Mouse (Mus musculus) E14TG2a.4 (cell line): ENCODE data around the gene Zfp668.
A peak's percentile ranks its signal among the peaks of the same experiment; 100 is the strongest.

Experiments
- H3K27me3 ChIP-seq: 2 replicates; pipeline ENCODE4 v1.6.1; 2014; ENCODE audit warnings: low read length, control low read depth; ENCODE audit not compliant: insufficient read depth
- H3K36me3 ChIP-seq: 2 replicates; pipeline ENCODE4 v1.6.1; 2014; ENCODE audit warnings: low read length, control low read depth; ENCODE audit not compliant: insufficient read depth
- H3K4me1 ChIP-seq: replicated peaks from 2 replicates; pipeline ENCODE4 v1.6.1; 2014; ENCODE audit warnings: low read depth, low read length, control low read depth
- H3K4me3 ChIP-seq: replicated peaks from 2 replicates; pipeline ENCODE4 v1.5.1; 2014; ENCODE audit warnings: mild to moderate bottlenecking, low read length
- H3K9me3 ChIP-seq: 2 replicates; pipeline ENCODE4 v1.6.1; 2014; ENCODE audit warnings: low read length, control low read depth
- CTCF ChIP-seq: conservative IDR thresholded peaks from 2 replicates; pipeline ENCODE4 v1.5.1; 2014; ENCODE audit warnings: low read length
- NANOG ChIP-seq: IDR thresholded peaks from 2 replicates; pipeline ENCODE4 v1.6.1; 2014; ENCODE audit warnings: borderline replicate concordance, low read length, mixed read lengths
- POU5F1 ChIP-seq: IDR thresholded peaks from 2 replicates; pipeline ENCODE4 v1.6.1; 2014; ENCODE audit warnings: low read length, borderline replicate concordance

Zfp668 gene

GRCm38 (mm10) chr7:127915293-127915692 is 38.7 kb upstream of the Zfp668 start:
- H3K4me1 ChIP-seq: peaks cover 58% of the 10 kb centered on the region
- TF ChIP-seq POU5F1: no peak
- TF ChIP-seq CTCF: no peak
- no peak for TF ChIP-seq NANOG

GRCm38 (mm10) chr7:127912938-127913337 is 36.3 kb upstream of the Zfp668 start:
- no peaks in the 10 kb centered on the region for H3K27me3 ChIP-seq
- peak overlapping the region; percentile 93 for H3K4me3 ChIP-seq
- H3K9me3 ChIP-seq: no peaks in the 10 kb centered on the region
- TF ChIP-seq POU5F1 (no peak), CTCF (no peak), NANOG (no peak)
- peaks cover 51% of the 10 kb centered on the region for H3K4me1 ChIP-seq
- H3K36me3 ChIP-seq: peaks cover 65% of the 10 kb centered on the region

More at GRCm38 (mm10) chr7:127915293-127915692, 38.7 kb upstream of the Zfp668 start:
- no peaks in the 10 kb centered on the region for H3K27me3 ChIP-seq
- H3K36me3 ChIP-seq: peaks cover 59% of the 10 kb centered on the region
- peaks cover 8% of the 10 kb centered on the region for H3K9me3 ChIP-seq
- H3K4me3 ChIP-seq: no peak overlapping the region

GRCm38 (mm10) chr7:127912190-127912871 is 35.7 kb upstream of the Zfp668 start, which contains the start of gene Kat8:
Gene Kat8 (plus strand): TSS chr7:127912516.
- TF ChIP-seq NANOG (no peak), CTCF (no peak)
- Histone ChIP-seq H3K4me1 (peaks cover 45% of the 10 kb centered on the region), H3K9me3 (no peaks in the 10 kb centered on the region), H3K36me3 (peaks cover 66% of the 10 kb centered on the region), H3K4me3 (peak within 1 kb of the TSS; percentile 93), H3K27me3 (no peaks in the 10 kb centered on the region)

- TF ChIP-seq POU5F1 (no peak), CTCF (no peak), NANOG (no peak)
Observed at GRCm38 (mm10) chr7:127908656-127909055, 32.0 kb upstream of the Zfp668 start.

GRCm38 (mm10) chr7:127907939-127908338 is 31.3 kb upstream of the Zfp668 start:
- no peak overlapping the region for H3K4me3 ChIP-seq
- no peaks in the 10 kb centered on the region for H3K9me3 ChIP-seq
- TF ChIP-seq NANOG (no peak), CTCF (no peak), POU5F1 (no peak)
- peaks cover 61% of the 10 kb centered on the region for H3K36me3 ChIP-seq
- H3K4me1 ChIP-seq: peaks cover 32% of the 10 kb centered on the region
- no peaks in the 10 kb centered on the region for H3K27me3 ChIP-seq

More at GRCm38 (mm10) chr7:127908656-127909055, 32.0 kb upstream of the Zfp668 start:
- Histone ChIP-seq H3K36me3 (peaks cover 61% of the 10 kb centered on the region), H3K4me3 (no peak overlapping the region), H3K27me3 (no peaks in the 10 kb centered on the region), H3K4me1 (peaks cover 39% of the 10 kb centered on the region), H3K9me3 (no peaks in the 10 kb centered on the region)

- Histone ChIP-seq H3K9me3 (no peaks in the 10 kb centered on the region), H3K36me3 (peaks cover 44% of the 10 kb centered on the region), H3K27me3 (no peaks in the 10 kb centered on the region), H3K4me1 (peaks cover 31% of the 10 kb centered on the region), H3K4me3 (peak within 1 kb of the TSS; percentile 96)
- no peak for TF ChIP-seq CTCF
- no peak for TF ChIP-seq POU5F1
- TF ChIP-seq NANOG: no peak
Observed at GRCm38 (mm10) chr7:127903971-127904796, 27.6 kb upstream of the Zfp668 start, which contains the start of gene Bckdk. Gene Bckdk (plus strand): TSS chr7:127904082.

GRCm38 (mm10) chr7:127901772-127902171 is 25.1 kb upstream of the Zfp668 start:
- peaks cover 49% of the 10 kb centered on the region for H3K4me1 ChIP-seq
- no peak for TF ChIP-seq NANOG
- TF ChIP-seq POU5F1: no peak
- no peak for TF ChIP-seq CTCF
- H3K9me3 ChIP-seq: no peaks in the 10 kb centered on the region
- H3K4me3 ChIP-seq: no peak overlapping the region
- H3K27me3 ChIP-seq: no peaks in the 10 kb centered on the region
- peaks cover 20% of the 10 kb centered on the region for H3K36me3 ChIP-seq

GRCm38 (mm10) chr7:127899997-127900396 is 23.4 kb upstream of the Zfp668 start:
- H3K9me3 ChIP-seq: no peaks in the 10 kb centered on the region
- H3K4me1 ChIP-seq: peaks cover 50% of the 10 kb centered on the region
- no peak overlapping the region for H3K4me3 ChIP-seq
- H3K27me3 ChIP-seq: no peaks in the 10 kb centered on the region
- no peak for TF ChIP-seq POU5F1
- no peak for TF ChIP-seq NANOG
- TF ChIP-seq CTCF: no peak
- peaks cover 2% of the 10 kb centered on the region for H3K36me3 ChIP-seq
